Mouse (Mus musculus) left cerebral cortex, postnatal 10 days (tissue): ENCODE data around the gene Bax. TPM values are rescaled to one million over a fixed set of nuclear protein-coding genes. Genes with fewer than 3 reads are reported as not detected.

ENCODE experiments used
- DNase-seq, 2 experiments: peaks; one replicate each; pipeline ENCODE4 v3.0.0; 2021 to 2022; ENCODE audit warnings: low spot score in 2 of 2, mixed read lengths in 1 of 2; ENCODE audit errors: extremely low spot score in 1 of 2
- intact Hi-C: fragments of 180-260 bp; cut with DNase I; formaldehyde crosslinking; loops from one replicate; pipeline ENCODE4 v1.15.1; 2025
- microRNA-seq: library from miRNA; unstranded; fragments of <30 nt; microRNA quantifications from one replicate; pipeline ENCODE4 v1.2.0, GENCODE M21; 2022
- total RNA-seq, 2 experiments: library from RNA; stranded (reverse); gene quantifications; 2 replicates each; pipeline ENCODE4 v1.2.3; 2021

The Bax gene
- total RNA-seq, 2 experiments from 2014 or later: 86.0 to 93.8 TPM

DNA sequence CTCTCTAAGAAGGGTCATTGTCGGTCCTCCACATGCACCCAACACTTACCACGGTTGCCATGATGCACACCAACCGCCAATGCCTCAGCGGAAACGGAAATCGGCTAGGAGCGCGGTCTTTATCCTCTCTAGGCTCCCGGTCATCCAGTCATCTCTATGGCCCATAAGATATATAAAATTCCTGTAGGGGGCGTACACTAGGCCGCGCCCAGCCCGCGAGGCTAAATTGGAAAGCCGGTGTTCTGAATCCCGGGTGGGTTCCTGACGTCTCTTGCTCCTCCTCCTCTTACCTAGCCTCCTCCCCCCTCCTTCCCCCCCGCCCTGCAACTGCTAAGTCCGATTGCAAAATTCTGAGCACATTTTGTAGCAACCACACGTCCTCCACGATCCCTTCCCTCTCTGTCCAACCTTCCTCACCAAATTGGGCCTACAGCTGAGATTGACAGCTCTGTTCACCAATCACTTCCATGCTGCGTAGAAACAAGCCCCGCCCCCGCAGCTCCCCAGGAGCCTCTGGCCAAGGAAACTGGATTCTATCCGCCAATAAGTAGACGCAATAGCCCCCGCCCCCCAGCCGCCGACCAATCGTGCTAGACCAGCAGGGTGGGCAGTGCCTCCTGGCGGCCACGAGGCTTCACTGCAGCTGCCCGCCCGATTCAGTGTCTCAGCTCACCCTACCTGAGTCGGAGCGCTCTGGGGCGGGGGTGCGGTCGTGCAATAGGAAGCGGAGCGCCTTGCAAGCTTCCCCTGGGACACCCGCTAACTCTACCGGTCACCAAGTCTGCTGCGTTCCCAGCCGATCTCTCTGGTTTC, 32.3 kb downstream of the Bax start, which contains the start of gene Gys1:
Gene Gys1, plus strand, starts transcription at position 642 of the 813 bp plus-strand sequence.
- peak; percentile 100 for DNase-seq
- intact Hi-C loops: no loop called here

DNA sequence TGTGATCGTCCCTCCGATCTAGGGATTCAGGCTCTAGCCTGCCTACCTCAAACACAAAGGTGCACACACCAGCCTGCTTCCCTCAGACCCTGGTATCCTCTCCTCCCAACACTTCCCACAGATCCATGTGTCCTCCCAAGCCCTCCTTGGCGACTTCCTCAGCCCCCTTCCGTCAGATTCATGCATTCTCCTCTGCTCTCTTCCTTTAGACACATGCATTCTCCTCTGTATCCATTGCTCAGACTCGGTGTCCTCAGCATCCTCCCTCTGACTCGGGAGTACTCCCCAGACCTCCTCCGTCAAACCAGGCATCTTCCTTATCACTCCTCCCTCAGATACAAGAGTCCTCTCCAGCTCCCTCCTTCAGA, 32.9 kb downstream of the Bax start:
- intact Hi-C loops: no loop called here
- DNase-seq: no peak

DNA sequence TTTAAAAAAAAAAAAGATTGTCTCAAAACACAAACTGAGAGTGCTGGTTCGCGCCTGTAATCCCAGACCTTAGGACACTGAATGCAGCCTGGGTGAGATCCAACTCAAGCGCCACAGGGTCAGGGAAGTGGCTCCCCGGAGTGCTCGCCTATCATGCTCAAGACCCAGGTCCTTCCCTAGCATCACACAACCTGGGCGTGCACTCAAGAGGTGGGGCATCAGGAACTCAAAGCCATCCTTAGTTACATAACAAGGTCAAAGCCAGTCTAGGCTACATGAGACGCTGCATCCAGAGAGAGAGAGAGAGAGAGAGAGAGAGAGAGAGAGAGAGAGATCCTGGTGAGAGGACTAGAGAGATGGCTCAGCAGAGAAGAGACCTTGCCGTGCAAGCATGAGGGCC, 40.1 kb downstream of the Bax start:
- no peak for DNase-seq
- intact Hi-C loops: no loop called here

DNA sequence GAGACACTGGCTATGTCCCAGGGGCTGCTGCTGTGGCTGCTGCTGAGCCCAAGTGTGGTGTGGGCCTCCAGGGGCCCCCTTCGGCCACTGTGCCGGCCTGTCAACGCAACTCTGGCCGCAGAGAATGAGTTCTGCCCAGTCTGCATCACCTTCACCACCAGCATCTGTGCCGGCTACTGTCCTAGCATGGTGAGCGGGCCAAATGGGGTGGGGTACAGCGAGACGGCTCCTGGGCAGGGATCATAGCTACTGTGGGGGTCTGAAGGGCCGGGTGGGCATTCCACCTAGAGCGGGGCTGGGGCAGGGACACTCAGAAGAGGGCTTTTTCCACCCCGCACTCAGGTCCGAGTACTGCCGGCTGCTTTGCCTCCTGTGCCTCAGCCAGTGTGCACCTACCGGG, 45.5 kb downstream of the Bax start:
- intact Hi-C loops: no loop called here
- no peak for DNase-seq

DNA sequence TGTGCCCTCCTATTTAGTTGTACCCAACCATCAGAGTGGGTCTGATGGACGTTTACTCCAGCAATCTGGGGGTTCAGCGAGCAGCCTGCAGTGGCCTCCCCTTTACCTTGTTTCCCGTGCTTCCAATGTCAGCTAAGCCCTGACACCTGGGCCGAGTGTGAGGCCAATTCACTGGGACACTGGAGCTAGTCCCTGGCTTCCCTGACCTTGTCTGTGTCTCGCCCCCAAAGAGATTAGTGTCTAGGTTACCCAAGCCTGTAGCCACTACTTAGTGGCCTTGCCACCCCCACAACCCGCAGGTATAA, 46.1 kb downstream of the Bax start, which contains the start of gene Lhb:
Gene Lhb, plus strand, starts transcription at position 206 of the 305 bp plus-strand sequence.
- intact Hi-C loops: no loop called here
- DNase-seq: no peak

DNA sequence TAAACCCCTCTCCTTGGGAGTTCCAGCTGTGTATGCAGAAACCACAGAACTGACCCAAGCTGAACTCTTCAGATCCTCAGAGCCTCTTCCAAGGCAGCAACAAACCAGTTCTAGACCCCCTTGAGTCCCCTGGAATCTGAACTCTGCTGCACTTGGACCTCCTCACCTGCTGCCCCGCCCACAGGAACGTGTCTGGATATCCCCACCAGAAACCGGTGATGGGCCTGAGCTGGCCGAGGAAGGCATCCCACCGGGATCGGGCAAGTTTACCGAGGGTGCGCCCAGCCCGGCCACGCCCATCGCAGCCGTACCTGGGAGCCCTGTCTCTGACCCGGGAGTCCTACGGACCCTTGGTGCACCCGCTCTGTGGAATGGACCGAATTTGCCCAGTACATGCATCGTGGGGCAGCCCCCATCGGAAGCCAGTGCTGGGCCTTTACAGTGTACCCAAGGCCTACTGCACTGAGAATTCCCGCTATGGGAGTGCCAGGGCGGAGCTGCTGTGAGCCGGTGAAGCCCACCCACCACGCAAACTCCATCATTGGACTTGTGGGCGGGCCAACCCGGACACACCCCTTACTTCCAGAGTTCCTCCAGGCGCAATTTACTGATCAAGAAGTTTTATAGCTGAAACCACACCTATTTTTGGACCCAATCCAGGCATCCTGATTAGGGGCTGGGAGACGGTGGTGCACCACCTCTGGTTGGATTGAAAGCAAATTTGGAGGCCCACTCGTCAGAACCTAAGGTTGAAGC, 46.7 kb downstream of the Bax start:
- no peak for DNase-seq
- intact Hi-C loops: no loop called here

DNA sequence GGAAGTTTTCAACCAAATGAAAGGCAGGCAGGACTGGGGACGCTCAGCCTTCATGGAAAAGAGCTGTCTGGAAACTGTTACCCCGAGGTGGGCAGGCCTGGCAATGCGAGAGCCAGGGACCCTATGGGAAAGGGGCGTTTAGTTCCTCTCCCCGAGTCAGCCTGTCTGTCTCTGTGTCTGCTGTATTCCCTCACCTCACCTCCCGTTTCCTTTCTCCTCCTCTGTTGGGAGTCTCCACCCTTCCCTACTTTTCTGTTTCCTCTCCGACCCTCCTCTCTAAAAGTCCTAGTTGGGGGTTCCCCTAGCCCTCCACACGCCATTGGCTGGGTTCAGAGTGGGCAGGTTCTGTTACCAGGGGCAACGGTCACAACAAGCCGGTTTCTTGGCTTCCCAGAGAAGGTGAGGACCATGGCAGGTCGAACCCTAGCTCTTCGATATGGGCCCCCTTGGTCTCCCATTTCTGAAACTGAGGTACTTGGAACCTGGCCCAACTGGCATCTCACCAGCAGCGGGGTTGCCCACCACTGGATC, 48.7 kb downstream of the Bax start:
- DNase-seq: no peak
- intact Hi-C loops: no loop called here

DNA sequence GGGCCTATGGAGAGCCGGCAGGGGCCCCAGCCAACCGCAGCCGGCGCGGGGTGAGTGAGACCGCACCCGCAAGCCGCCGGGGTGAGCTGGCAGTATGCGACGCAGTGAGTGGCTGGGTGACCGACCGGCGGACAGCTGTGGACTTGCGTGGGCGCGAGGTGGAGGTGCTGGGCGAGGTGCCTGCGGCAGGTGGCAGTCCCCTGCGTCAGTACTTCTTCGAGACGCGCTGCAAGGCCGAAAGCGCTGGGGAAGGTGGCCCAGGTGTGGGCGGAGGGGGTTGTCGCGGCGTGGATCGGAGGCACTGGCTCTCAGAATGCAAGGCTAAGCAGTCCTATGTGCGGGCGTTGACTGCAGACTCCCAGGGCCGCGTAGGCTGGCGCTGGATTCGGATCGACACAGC, 51.1 kb downstream of the Bax start:
- intact Hi-C loops: no loop called here
- DNase-seq: no peak

DNA sequence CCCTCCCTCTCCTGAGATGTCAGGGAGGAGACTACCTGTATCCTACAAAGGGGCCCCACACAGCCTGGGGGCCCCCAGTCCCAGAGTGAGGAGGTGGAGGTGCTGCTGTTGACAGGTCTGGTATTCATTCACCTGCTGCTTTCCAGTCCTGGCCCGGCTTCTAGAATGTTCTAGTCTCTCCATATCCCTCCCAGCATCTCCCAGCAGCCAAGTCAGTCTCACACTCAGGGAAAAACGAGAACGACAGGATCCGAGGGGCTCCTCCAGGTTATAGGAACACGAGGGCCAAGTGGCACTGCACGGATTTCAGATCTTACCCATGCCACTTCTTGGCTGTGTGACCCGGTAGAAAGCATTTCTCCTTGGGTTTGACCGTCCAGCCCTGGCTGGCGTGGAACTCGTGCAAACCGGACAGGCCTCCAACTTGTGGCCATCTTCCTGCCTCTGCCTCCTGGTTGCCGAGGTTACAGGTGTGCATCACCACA, 51.9 kb downstream of the Bax start:
- intact Hi-C loops: no loop called here
- no peak for DNase-seq

DNA sequence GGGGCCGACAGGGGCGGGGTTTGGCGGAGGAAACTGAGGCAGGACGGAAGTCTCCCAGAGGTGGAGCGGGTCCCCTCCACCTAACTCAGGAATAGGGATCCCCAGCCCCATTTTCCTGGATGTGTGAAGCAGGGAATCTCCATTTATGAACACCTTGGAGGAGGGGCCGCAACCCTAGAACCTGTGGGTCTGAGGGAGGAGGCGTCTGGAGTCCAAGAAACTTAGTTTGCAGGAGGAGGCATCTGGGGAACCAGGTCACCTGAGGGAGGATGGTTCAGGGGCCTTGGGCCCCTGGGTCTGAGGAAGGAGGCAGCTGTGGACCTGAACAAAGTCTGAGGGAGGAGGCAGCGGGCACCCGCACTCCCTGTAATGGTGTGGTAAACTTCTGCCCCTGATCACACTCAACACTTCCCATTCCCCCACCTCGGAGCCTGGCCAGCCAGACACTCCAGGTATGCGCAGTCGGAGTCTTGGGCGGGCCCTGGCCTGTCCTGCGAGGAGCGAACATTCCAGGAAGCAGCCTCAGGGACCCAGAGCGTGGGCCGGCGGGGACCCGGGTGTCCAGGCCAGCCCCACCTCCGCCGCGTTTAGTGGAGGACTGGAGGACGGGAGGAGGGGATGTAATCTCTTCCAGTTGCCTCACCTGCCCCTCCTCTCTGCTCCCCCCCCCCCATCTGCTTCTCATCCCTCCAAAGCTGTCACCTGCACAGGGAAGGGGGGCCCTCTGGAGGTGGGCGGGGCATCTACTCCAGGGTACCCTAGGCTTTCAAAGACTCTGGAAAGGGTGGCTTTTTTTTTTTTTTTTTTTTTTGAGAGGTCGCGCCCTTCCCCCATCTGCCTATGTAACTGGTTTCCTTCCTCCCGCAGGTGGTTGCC, 52.6 kb downstream of the Bax start:
- intact Hi-C loops: no loop called here
- DNase-seq: no peak

DNA sequence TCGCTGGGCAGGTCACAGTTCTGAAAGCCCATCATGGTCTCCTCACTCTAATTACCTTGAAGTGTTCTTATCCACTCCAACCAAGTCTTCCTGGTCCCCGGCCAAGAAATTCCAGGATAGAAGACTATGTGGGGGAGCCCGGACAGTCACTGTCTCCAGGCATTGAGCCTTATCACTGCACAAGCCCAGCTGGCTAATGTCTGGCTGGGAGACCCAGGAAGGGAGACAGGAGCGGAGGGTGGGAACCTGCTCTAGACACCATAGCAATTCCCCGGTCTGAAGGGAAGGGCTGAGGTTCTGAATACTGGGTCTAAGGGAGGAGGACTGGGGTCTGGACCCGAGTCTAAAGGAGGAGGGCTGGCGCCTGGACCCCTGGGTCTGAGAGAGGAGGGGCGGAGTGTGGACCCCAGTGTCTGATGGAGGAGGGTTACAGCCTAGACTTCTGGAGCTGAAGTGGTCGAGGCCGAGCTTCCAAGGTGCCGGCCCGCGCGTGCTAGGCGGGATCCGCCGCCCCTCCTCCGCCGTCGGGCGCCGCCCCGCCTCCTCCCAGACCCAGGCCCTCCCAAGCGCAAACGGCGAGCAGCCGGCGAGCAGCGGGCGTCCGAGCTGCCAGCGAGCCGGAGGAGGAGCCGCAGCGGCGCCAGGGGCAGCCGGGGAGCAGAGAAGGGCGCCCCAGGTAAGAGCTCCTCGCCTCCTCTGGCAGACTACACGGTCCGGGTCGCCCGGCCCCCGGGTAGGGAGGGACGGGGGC, 53.4 kb downstream of the Bax start, which contains the start of gene Ntf5:
Gene Ntf5, plus strand, starts transcription at position 583 of the 751 bp plus-strand sequence.
- intact Hi-C loops: no loop called here
- DNase-seq: peak in 1 of 2 experiments; percentile 32

DNA sequence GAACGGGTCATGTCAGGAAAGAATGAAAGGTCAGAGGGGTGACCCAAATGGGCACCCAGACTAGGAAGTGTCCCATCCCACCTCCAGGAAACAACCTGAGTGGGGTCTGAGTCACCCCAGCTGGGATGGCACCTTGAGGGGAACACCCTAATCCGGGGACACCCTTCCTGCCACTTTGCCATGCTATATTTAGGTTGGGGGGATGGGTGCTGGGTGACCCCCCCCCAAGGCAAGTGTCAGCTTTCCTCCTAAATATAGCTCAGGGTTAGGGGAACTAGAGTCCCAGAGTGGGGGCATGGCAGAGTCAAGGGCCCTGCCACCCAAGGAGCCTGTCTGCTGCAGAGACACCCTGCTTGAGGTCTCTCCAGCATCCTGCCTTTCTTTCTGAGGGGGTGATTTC, 54.3 kb downstream of the Bax start:
- intact Hi-C loops: no loop called here
- peak in 1 of 2 experiments; percentile 9 for DNase-seq

Small RNA genes lying within 50 kb of the gene (microRNA-seq; reads per million reads assigned to microRNA genes)
- not detected for gene Gm22133

Other genes with a start within 250 kb of the Bax start
- 1 to 10 TPM; 4.1 to 4.3 TPM for gene Cd37, start 227.8 kb downstream of the Bax start, total RNA-seq
- 1 to 10 TPM; 1.4 to 1.7 TPM for gene Slc6a16, start 225.8 kb downstream of the Bax start, total RNA-seq
- under 1 TPM; 0.41 to 0.60 TPM for gene Slc6a21, start 189.4 kb downstream of the Bax start, total RNA-seq
- gene Trpm4, start 133.1 kb downstream of the Bax start, total RNA-seq: 10 to 100 TPM; 20.5 to 32.2 TPM
- 1 to 10 TPM in 1 of 2 experiments, under 1 TPM in 1; 0.99 to 1.3 TPM for gene Hrc, start 131.6 kb downstream of the Bax start, total RNA-seq
- gene Ppfia3, start 99.9 kb downstream of the Bax start, total RNA-seq: 100 to 1,000 TPM; 142 to 147 TPM
- gene Lin7b, start 96.3 kb downstream of the Bax start, total RNA-seq: 100 to 1,000 TPM; 176 to 192 TPM
- 100 to 1,000 TPM; 352 to 384 TPM for gene Snrnp70, start 71.2 kb downstream of the Bax start, total RNA-seq
- gene Kcna7, start 61.2 kb downstream of the Bax start, total RNA-seq: not detected
- not detected for gene Ntf5, start 53.2 kb downstream of the Bax start, total RNA-seq
- gene Lhb, start 46.1 kb downstream of the Bax start, total RNA-seq: not detected
- gene Gys1, start 32.1 kb downstream of the Bax start, total RNA-seq: 10 to 100 TPM; 16.9 to 17.3 TPM
- 10 to 100 TPM; 31.3 to 41.1 TPM for gene Ruvbl2, start 28.8 kb downstream of the Bax start, total RNA-seq
- 100 to 1,000 TPM; 445 to 456 TPM for gene Ftl1, start 7.0 kb downstream of the Bax start, total RNA-seq
- gene Tulp2, start 15.0 kb upstream of the Bax start, total RNA-seq: not detected
- gene Gm45808, start 19.9 kb upstream of the Bax start, total RNA-seq: not detected
- 1 to 10 TPM; 3.0 to 3.1 TPM for gene Dhdh, start 21.9 kb upstream of the Bax start, total RNA-seq
- 100 to 1,000 TPM; 114 to 127 TPM for gene Nucb1, start 43.5 kb upstream of the Bax start, total RNA-seq
- gene Ppp1r15a, start 59.4 kb upstream of the Bax start, total RNA-seq: 10 to 100 TPM; 25.5 to 28.5 TPM
- 1 to 10 TPM; 1.3 to 2.7 TPM for gene Plekha4, start 59.4 kb upstream of the Bax start, total RNA-seq
- under 1 TPM in 1 of 2 experiments, not detected in 1; 0.93 TPM for gene Hsd17b14, start 88.0 kb upstream of the Bax start, total RNA-seq
- gene Bcat2, start 103.3 kb upstream of the Bax start, total RNA-seq: 10 to 100 TPM; 20.9 to 21.8 TPM
- gene Fgf21, start 148.6 kb upstream of the Bax start, total RNA-seq: not detected
- gene Fut1, start 150.4 kb upstream of the Bax start, total RNA-seq: under 1 TPM; 0.13 to 0.30 TPM
- not detected for gene Izumo1, start 154.9 kb upstream of the Bax start, total RNA-seq
- 10 to 100 TPM; 15.1 to 15.8 TPM for gene Rasip1, start 160.6 kb upstream of the Bax start, total RNA-seq
- gene Mamstr, start 173.1 kb upstream of the Bax start, total RNA-seq: 1 to 10 TPM; 1.2 to 2.2 TPM
- under 1 TPM; 0.18 to 0.24 TPM for gene Fut2, start 199.5 kb upstream of the Bax start, total RNA-seq
- under 1 TPM; 0.45 to 0.47 TPM for gene Ntn5, start 217.1 kb upstream of the Bax start, total RNA-seq
- under 1 TPM; 0.34 to 0.39 TPM for gene Sec1, start 227.5 kb upstream of the Bax start, total RNA-seq
- 100 to 1,000 TPM; 152 to 154 TPM for gene Car11, start 232.9 kb upstream of the Bax start, total RNA-seq
- gene Dbp, start 238.2 kb upstream of the Bax start, total RNA-seq: 10 to 100 TPM; 40.9 to 51.0 TPM
- gene Rpl18, start 248.6 kb upstream of the Bax start, total RNA-seq: 100 to 1,000 TPM; 437 to 456 TPM